Mouse (Mus musculus) myocyte (in vitro differentiated cells): ENCODE data around the gene Pnpla1.

Experiments
- CEBPB ChIP-seq: IDR thresholded peaks from 2 replicates; pipeline ENCODE4 v1.6.1; 2011; ENCODE audit warnings: mild to moderate bottlenecking, moderate library complexity; ENCODE audit not compliant: poor library complexity, insufficient read depth, severe bottlenecking
- E2F4 ChIP-seq: IDR thresholded peaks from one replicate; pipeline ENCODE4 v1.6.1; 2011; ENCODE audit warnings: mild to moderate bottlenecking, control low read depth, moderate library complexity; ENCODE audit not compliant: insufficient read depth
- MAX ChIP-seq: IDR thresholded peaks from one replicate; pipeline ENCODE4 v1.6.1; 2011; ENCODE audit warnings: low read depth, mild to moderate bottlenecking, control low read depth
- MYOG ChIP-seq, 3 experiments: IDR thresholded peaks; one replicate each; pipeline ENCODE4 v1.6.1; 2011; ENCODE audit warnings: control low read depth in 2 of 3, low read depth in 2 of 3, mild to moderate bottlenecking in 2 of 3; ENCODE audit not compliant: insufficient read length in 2 of 3, control insufficient read depth in 1 of 3, insufficient read depth in 1 of 3
- POLR2A ChIP-seq: IDR thresholded peaks from one replicate; pipeline ENCODE4 v1.6.1; 2011; ENCODE audit warnings: low read depth, mild to moderate bottlenecking, control low read depth, moderate library complexity; ENCODE audit not compliant: insufficient read length
- POLR2AphosphoS2 ChIP-seq: IDR thresholded peaks from one replicate; pipeline ENCODE4 v1.6.1; 2011; ENCODE audit warnings: low read depth, control low read depth; ENCODE audit not compliant: insufficient read length
- TCF12 ChIP-seq: IDR thresholded peaks from one replicate; pipeline ENCODE4 v1.6.1; 2011; ENCODE audit warnings: mild to moderate bottlenecking, control low read depth; ENCODE audit not compliant: poor library complexity, insufficient read depth, severe bottlenecking
- TCF3 ChIP-seq: IDR thresholded peaks from one replicate; pipeline ENCODE4 v1.6.1; 2011; ENCODE audit warnings: low read depth, control low read depth; ENCODE audit not compliant: insufficient read length
- USF1 ChIP-seq: IDR thresholded peaks from one replicate; pipeline ENCODE4 v1.6.1; 2011; ENCODE audit warnings: low read depth, mild to moderate bottlenecking, control low read depth, moderate library complexity

DNA sequence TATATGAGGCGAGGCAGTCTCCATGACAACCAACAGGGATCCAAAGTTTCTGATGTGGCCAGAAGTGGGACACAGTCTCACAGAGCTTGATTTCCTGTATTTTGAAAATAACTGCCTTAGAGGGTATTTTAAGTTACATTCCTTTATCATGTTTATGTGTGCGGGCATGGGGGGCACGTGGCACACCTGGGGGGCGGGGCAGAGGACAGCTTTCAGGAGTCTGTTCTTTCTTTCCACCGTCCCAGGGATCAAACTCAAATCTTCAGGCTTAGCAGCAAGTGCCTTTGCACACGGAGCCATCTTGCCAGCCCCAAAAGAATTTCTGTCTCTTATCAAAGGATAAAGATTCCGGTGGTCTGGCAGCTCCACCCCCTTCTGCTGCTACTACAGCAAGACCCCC lies 5.7 kb downstream of the Pnpla1 start:
- TF ChIP-seq CEBPB (no peak), POLR2A (no peak), MYOG (IDR thresholded peaks at IDR 0.05; ENCODE audit: control insufficient read depth in 1 of 3, insufficient read depth in 1 of 3, insufficient read length in 2 of 3, low read depth in 2 of 3) (no peak), TCF12 (no peak), E2F4 (no peak), TCF3 (no peak), MAX (no peak), USF1 (no peak), POLR2AphosphoS2 (no peak)
